Mouse (Mus musculus): ENCODE results near the gene Gxylt2. TPM values are rescaled to one million over a fixed set of nuclear protein-coding genes. Genes with fewer than 3 reads are reported as not detected.

Gxylt2 gene
- 0.06 TPM in 1 of 2 replicates, not detected in the other for polyA plus RNA-seq (2012)

DNA sequence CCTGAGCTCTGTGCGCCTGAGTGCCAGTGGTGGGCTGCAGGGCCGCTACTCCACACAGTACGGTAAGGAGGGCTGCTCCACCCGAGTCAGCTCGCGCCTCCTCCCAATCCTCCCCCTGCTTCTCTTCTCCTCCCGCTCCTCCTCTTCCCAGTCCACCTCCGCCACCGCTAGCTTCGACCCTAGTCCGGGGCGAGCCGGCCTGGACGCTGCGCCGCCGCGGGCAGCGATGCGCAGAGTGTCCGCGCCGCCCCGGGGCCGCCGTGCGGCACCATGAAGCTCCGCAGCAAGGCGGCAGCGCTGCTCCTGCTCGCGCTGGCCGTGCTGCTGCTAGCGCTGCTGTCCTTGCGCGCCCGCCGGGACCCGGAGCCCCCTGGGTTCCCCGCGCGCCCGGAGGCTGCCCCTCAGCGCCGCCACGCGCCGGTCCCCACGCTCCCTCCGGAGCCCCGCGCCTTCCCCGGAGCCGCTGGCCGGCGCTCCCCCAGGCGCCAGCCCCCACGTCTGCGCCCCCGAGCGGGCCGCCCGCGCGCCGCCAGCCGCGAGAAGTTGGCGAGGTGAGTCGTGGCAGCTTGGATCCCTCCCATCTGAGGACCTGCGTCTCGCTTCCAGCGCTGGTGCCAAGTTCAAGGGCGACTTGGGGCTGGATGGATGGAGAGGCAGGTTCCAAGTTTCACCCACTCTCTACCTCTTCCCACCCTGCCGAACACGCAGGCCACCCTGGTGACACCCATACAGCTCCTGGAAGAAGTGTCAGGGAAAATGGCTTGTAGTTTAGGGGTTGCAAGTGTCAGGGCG lies at the start of gene Gxylt2:
Gene Gxylt2 (plus strand): TSS at position 161 of the 792 bp plus-strand sequence.

DNA sequence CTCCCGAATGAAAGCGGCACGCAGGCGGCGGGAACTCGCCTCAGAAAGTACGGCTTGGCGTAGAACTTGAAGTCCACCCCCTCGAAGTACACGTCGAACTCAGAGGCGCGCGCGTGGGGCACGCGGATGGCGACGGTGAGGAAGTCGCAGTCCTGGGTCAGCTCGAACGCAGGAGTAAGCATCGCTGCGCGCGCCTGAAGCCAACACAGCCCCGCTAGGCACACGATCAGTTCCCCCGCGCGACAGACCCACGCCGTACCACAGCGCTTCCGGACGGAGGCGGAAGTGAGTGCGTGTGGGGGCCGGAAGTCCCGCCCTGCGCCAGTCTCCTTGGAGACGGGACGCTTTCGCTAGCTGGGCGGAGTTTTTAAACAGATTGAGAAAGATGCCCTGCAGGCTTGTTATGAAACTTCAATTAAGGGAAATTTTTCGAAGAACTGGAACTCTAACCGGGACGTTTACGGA lies 33.6 kb upstream of the Gxylt2 start, which contains the start of gene Shq1:
Gene Shq1 (minus strand): TSS at position 278 of the 465 bp plus-strand sequence.

DNA sequence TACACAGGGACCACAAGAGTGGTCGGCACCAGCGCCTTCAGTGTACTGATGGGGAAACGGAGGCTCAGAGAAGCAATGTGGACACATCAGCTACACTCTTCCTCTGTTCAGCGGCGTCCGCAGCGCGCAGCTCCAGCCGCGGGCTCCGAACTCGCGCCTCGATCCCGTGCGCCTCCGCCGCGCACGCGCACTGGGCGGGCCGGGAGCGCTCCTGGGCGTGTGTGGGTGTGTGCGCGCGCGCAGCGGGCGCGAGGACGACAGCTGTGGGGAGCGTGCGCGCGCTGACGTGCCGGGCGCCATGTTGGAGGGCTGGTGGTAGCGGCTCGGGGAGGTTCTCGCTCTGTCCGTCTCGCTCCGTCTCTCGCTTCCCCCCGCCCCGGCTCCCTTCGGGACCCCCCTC lies 128.8 kb downstream of the Gxylt2 start, which contains the start of gene Ppp4r2:
Gene Ppp4r2 (plus strand): TSS at position 268 of the 400 bp plus-strand sequence.

Other genes with a start within 250 kb of the Gxylt2 start
- 11.8 and 15.0 TPM in 2 replicates for gene Shq1, start 33.6 kb upstream of the Gxylt2 start, polyA plus RNA-seq (2012)
- 55.9 and 66.0 TPM in 2 replicates for gene Ppp4r2, start 128.9 kb downstream of the Gxylt2 start, polyA plus RNA-seq (2012)